Mouse (Mus musculus) kidney, adult 2 months (tissue): ENCODE results near the gene Tfpi.

Experiments used
- CTCF ChIP-seq: fragments of 200-500 bp; conservative IDR thresholded peaks from 2 replicates; pipeline ENCODE4 v1.5.1; 2011; ENCODE audit warnings: low read depth, mild to moderate bottlenecking, control low read depth, low read length, moderate library complexity, mixed read lengths; ENCODE audit not compliant: insufficient read depth, insufficient read length
- POLR2A ChIP-seq: fragments of 200-500 bp; IDR thresholded peaks from one replicate; pipeline ENCODE4 v1.6.1; 2011; ENCODE audit warnings: low read depth, low read length, control low read depth

DNA sequence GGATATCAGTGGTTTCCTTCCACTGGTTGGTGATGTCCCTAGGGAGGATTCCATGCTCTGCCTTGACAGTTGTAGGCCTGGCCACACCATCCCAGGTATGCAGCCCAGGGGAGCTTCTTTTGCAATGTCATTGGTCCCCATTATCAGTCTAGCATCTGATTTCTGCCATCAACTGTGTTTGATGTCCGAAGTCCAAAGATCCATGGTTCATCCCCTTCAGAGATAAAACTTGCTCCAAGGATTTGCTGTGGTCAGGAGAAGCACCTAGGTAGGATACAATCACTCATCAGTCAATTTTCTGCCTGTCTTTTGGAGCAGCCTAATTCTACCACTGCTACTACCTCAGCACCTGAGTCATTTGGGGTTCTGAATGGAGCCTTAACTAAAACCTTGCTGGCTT is 15.1 kb upstream of the Tfpi start:
- TF ChIP-seq POLR2A (no peak), CTCF (no peak)
